Mouse (Mus musculus): ENCODE results near the gene Nudt3.

DNA sequence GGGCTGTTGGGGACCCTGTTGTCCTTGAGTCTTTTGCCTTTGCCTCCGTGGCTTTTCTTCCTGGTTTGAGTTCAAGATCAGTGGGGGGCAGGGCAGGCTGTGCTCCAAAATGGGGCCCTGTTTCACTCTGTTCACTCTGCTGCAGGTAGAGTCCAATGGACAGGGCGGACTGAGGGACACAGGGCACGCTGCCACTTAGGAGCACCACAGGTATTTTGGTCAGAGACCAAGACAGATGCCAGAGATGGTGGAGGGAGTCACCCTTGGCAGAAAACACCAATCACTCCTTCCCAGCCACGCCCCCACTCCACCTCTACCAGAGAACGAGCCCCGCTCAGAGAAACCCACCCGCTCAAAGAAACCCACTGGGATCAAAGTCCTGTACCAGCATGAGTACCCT, 22.5 kb upstream of the Nudt3 start:
- TF ChIP-seq CTCF (IDR thresholded peaks at IDR 0.05; ENCODE audit: low read depth), result no peak
- TF ChIP-seq EP300 (optimal IDR thresholded peaks at IDR 0.05), result no peak
